28 mouse cellular contexts compared by ENCODE assay signal in genomic region chr10:53493954-53494353, GRCm38 (mm10).
DNase-seq lines count a peak whose midpoint lies in the region; ATAC-seq and TF ChIP-seq lines count a peak whose summit lies in the region.
"Had no signal": no experiment of that assay in that cellular context is flagged by ENCODE, and none has a peak within 500 bp of the region (broad histone marks: within the 10 kb centered on the region; RNA-seq: fewer than 3 reads in every experiment).

No protein-coding gene starts in this region.

- H3K9ac ChIP-seq in heart, embryonic 11.5 days (ENCODE audit: low read depth, low read length): no peak overlapping the region
- no peak overlapping the region for H3K9ac ChIP-seq in heart, embryonic 14.5 days (ENCODE audit: low read length)
- H3K9ac ChIP-seq in heart, postnatal 0 days (replicated peaks; ENCODE audit: low read depth, low read length): no peak overlapping the region
- H3K9ac ChIP-seq: embryonic facial prominence, embryonic 12.5 days; embryonic facial prominence, embryonic 15.5 days; forebrain, postnatal 0 days; hindbrain, embryonic 14.5 days had no signal

- 62% methylated on average over 13 of the region's 13 CpGs for WGBS in heart, embryonic 11.5 days (ENCODE audit: insufficient replicate concordance)
- 44% methylated on average over 13 of the region's 13 CpGs for WGBS in heart, embryonic 14.5 days
- 71% methylated on average over 13 of the region's 13 CpGs for WGBS in heart, embryonic 10.5 days
- WGBS in heart, postnatal 0 days: 36% methylated on average over 13 of the region's 13 CpGs

- no peak for DNase-seq in heart, adult 18-20 months
- DNase-seq in heart, embryonic 10.5 days (ENCODE audit: low spot score): no peak
- DNase-seq in heart, postnatal 0 days (ENCODE audit: low spot score): no peak
- DNase-seq in heart, postnatal 25 days (ENCODE audit: low spot score): no peak
- DNase-seq in frontal cortex, postnatal 36 days (ENCODE audit: low spot score in 2 of 2): no peak
- DNase-seq: adrenal gland, adult 2 months; adrenal gland, postnatal 14 days; B cell, adult 2 months; cerebellum, adult 11 months; cerebellum, adult 2 months; cerebellum, adult 9-11 months; cerebellum, postnatal 25 days; forebrain, postnatal 0 days; gastrocnemius, postnatal 25 days; heart, postnatal 14 days; kidney, adult 18-20 months; kidney, adult 9 months had no signal

- H3K27me3 ChIP-seq in heart, embryonic 11.5 days (ENCODE audit: control insufficient read depth, insufficient read depth, low read length): no peaks in the 10 kb centered on the region
- H3K27me3 ChIP-seq in heart, embryonic 14.5 days (ENCODE audit: control insufficient read depth, insufficient read depth, low read length): no peaks in the 10 kb centered on the region
- H3K27me3 ChIP-seq in heart, embryonic 10.5 days (ENCODE audit: insufficient read depth, poor library complexity, severe bottlenecking): no peaks in the 10 kb centered on the region
- no peaks in the 10 kb centered on the region for H3K27me3 ChIP-seq in heart, postnatal 0 days (ENCODE audit: control insufficient read depth, insufficient read depth, low read length)
- H3K27me3 ChIP-seq: CH12.LX; embryonic facial prominence, embryonic 12.5 days; embryonic facial prominence, embryonic 15.5 days had no signal

- no peaks in the 10 kb centered on the region for H3K9me3 ChIP-seq in heart, embryonic 11.5 days (replicated peaks; ENCODE audit: control insufficient read depth, low read length)
- peaks cover 6% of the 10 kb centered on the region; the same call in 1 of the 2 replicates for H3K9me3 ChIP-seq in heart, embryonic 14.5 days (ENCODE audit: control insufficient read depth, low read length)
- H3K9me3 ChIP-seq in heart, embryonic 10.5 days: 0 out of 2 replicates have a peak, but pooled peaks cover 5% of the 10 kb centered on the region
- 0 out of 2 replicates have a peak, but pooled peaks cover 7% of the 10 kb centered on the region for H3K9me3 ChIP-seq in heart, postnatal 0 days (replicated peaks; ENCODE audit: control insufficient read depth, low read length)
- H3K9me3 ChIP-seq: embryonic facial prominence, embryonic 12.5 days; embryonic facial prominence, embryonic 15.5 days; G1E had no signal

- intact Hi-C loops in heart, postnatal 25 days (cut with DNase I): no loop called here

- no peak for TF ChIP-seq CTCF in heart, postnatal 0 days (IDR thresholded peaks at IDR 0.05; ENCODE audit: low read depth)

- no peak for TF ChIP-seq EP300 in heart, postnatal 0 days (IDR thresholded peaks at IDR 0.05; ENCODE audit: low read depth)

- no peak for ATAC-seq in heart, embryonic 11.5 days (replicated peaks; ENCODE audit: insufficient number of reproducible peaks, low FRiP score, low TSS enrichment)
- no peak for ATAC-seq in heart, embryonic 14.5 days (ENCODE audit: insufficient number of reproducible peaks, insufficient read depth, low FRiP score, low read depth)
- no peak for ATAC-seq in heart, postnatal 0 days (ENCODE audit: insufficient read depth, low read depth)
- ATAC-seq: forebrain, embryonic 14.5 days; forebrain, postnatal 0 days; hindbrain, postnatal 0 days; inflammation-experienced regulatory T-cells, adult 6 months; intestine, embryonic 16.5 days had no signal

- no peaks in the 10 kb centered on the region for H3K36me3 ChIP-seq in heart, embryonic 11.5 days (ENCODE audit: control insufficient read depth, insufficient read depth, low read length)
- no peaks in the 10 kb centered on the region for H3K36me3 ChIP-seq in heart, embryonic 14.5 days (ENCODE audit: control insufficient read depth, insufficient read depth, low read length)
- H3K36me3 ChIP-seq in heart, embryonic 10.5 days: no peaks in the 10 kb centered on the region
- H3K36me3 ChIP-seq in heart, postnatal 0 days (replicated peaks; ENCODE audit: control insufficient read depth, insufficient read depth, low read length): no peaks in the 10 kb centered on the region
- H3K36me3 ChIP-seq: embryonic facial prominence, embryonic 12.5 days; embryonic facial prominence, embryonic 15.5 days; G1E had no signal

- no peak overlapping the region for H3K4me3 ChIP-seq in heart, embryonic 11.5 days (ENCODE audit: low read depth, low read length)
- H3K4me3 ChIP-seq in heart, embryonic 14.5 days (ENCODE audit: control insufficient read depth in 1 of 2, insufficient read depth in 1 of 2, low read depth in 1 of 2, low read length in 2 of 2): no peak overlapping the region
- no peak overlapping the region for H3K4me3 ChIP-seq in heart, embryonic 10.5 days
- 0 out of 2 replicates have a peak overlapping the region, but pooled peaks have one; percentile 5 for H3K4me3 ChIP-seq in heart, postnatal 0 days (ENCODE audit: low read depth, low read length)
- H3K4me3 ChIP-seq: embryonic facial prominence, embryonic 12.5 days; embryonic facial prominence, embryonic 15.5 days had no signal

- H3K4me1 ChIP-seq in heart, embryonic 11.5 days (ENCODE audit: control insufficient read depth, insufficient read depth, low read length): no peaks in the 10 kb centered on the region
- H3K4me1 ChIP-seq in heart, embryonic 14.5 days (ENCODE audit: control insufficient read depth in 2 of 2, insufficient read depth in 2 of 2, low read length in 2 of 2): peaks cover 0 to 4% of the 10 kb centered on the region in 2 experiments; a peak in 1 of 4 replicates
- H3K4me1 ChIP-seq in heart, embryonic 10.5 days: no peaks in the 10 kb centered on the region
- 0 out of 2 replicates have a peak, but pooled peaks cover 4% of the 10 kb centered on the region for H3K4me1 ChIP-seq in heart, postnatal 0 days (ENCODE audit: control insufficient read depth, insufficient read depth)
- H3K4me1 ChIP-seq: embryonic facial prominence, embryonic 12.5 days; embryonic facial prominence, embryonic 15.5 days had no signal

- H3K4me2 ChIP-seq in heart, embryonic 11.5 days: peak overlapping the region; percentile 8; the same call in 1 of the 2 replicates
- peak overlapping the region; percentile 39 for H3K4me2 ChIP-seq in heart, embryonic 14.5 days (ENCODE audit: low read length)
- peak overlapping the region; percentile 38; the same call in 1 of the 2 replicates for H3K4me2 ChIP-seq in heart, postnatal 0 days (ENCODE audit: low read depth, low read length)
- H3K4me2 ChIP-seq: embryonic facial prominence, embryonic 12.5 days; embryonic facial prominence, embryonic 15.5 days; hindbrain, embryonic 14.5 days had no signal

- H3K27ac ChIP-seq in heart, embryonic 11.5 days (ENCODE audit: low read depth, low read length): no peak overlapping the region
- no peak overlapping the region for H3K27ac ChIP-seq in heart, embryonic 14.5 days (replicated peaks in 1 of 2; ENCODE audit: control insufficient read depth in 1 of 2, insufficient read depth in 1 of 2, low read depth in 2 of 2, low read length in 2 of 2)
- H3K27ac ChIP-seq in heart, embryonic 10.5 days: no peak overlapping the region
- H3K27ac ChIP-seq in heart, postnatal 0 days (ENCODE audit: low read depth): no peak overlapping the region
- H3K27ac ChIP-seq: embryonic facial prominence, embryonic 12.5 days; embryonic facial prominence, embryonic 15.5 days; hindbrain, embryonic 14.5 days; hindbrain, postnatal 0 days had no signal
